Mouse (Mus musculus) liver, embryonic 14.5 days (tissue): ENCODE data around the gene 0610012G03Rik.

ENCODE experiments used
- CTCF ChIP-seq: IDR thresholded peaks from 2 replicates; pipeline ENCODE4 v1.5.1; 2016; ENCODE audit warnings: antibody characterized with exemption, low read depth, control low read depth
- EP300 ChIP-seq: IDR thresholded peaks from 2 replicates; pipeline ENCODE4 v1.6.1; 2016; ENCODE audit warnings: antibody characterized with exemption, low read depth

GRCm38 (mm10) chr16:31944698-31945255, 3.5 kb downstream of the 0610012G03Rik start:
- TF ChIP-seq CTCF (no peak), EP300 (no peak)
